In the genomic region with DNA sequence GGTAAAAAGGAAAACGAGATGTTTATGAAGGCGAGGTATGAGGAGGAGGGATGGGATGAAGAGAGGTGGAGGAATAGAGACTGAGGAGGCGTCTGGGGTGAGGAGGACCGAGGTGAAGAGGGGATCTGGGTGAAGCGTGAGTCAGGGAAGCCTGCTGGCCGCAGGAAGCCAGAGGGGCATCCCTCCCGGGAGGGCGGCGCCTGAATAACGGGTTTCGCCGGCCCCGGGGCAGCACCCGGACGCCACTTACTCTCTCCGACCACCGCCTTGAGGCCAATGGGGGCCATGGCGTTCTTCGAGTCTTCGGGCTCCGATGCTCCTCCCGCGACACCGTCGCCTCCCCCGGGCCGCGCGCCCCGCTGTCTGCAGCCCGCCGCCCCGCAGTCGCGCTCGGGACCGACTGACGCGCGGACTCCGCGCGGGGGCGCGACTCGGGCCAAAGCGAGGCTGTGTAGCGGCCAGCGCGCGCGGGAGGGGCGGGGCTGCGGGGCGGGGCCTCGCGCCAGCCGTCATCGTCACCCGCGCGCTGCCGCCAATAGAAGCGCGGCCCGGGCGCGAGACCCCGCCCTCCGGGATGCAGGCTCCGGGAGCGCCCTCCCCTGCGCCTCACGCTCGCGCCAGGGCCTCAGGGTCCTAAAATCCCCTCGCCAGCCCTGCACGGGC, we compare ENCODE assay signal across 8 mouse cellular contexts. TPM values are rescaled to one million over a fixed set of nuclear protein-coding genes. Genes with fewer than 3 reads are reported as not detected.
A peak's percentile ranks its signal among the peaks of the same experiment; 100 is the strongest.
DNase-seq lines count a peak whose midpoint lies in the region; ATAC-seq lines count a peak whose summit lies in the region.

Gene Stxbp1, minus strand, starts transcription at position 441 of the 663 bp plus-strand sequence.

- DNase-seq in 3T3-L1 (ENCODE audit: low read depth, low spot score), result peak; percentile 88
- peak; percentile 95 for DNase-seq in adrenal gland, postnatal 25 days
- DNase-seq in embryonic facial prominence, embryonic 11.5 days (ENCODE audit: low spot score), result peak; percentile 96
- peak; percentile 100 for DNase-seq in heart, adult 11 months
- DNase-seq in kidney, adult 11 months, result peak; percentile 85
- peak; percentile 82 to 90 for DNase-seq in spleen, adult 18-20 months

- peak; percentile 94 for ATAC-seq in embryonic facial prominence, embryonic 11.5 days (replicated peaks; ENCODE audit: insufficient number of reproducible peaks, low FRiP score, low TSS enrichment, low read depth)
- peak; percentile 95 for ATAC-seq in limb, embryonic 13.5 days (ENCODE audit: low FRiP score, low read depth)
- ATAC-seq in midbrain, embryonic 15.5 days (replicated peaks), result peak; percentile 94

- H3K4me3 ChIP-seq in embryonic facial prominence, embryonic 11.5 days (ENCODE audit: low read depth, low read length), result peak within 1 kb of the TSS; percentile 67
- peak within 1 kb of the TSS; percentile 75 for H3K4me3 ChIP-seq in limb, embryonic 13.5 days
- H3K4me3 ChIP-seq in midbrain, embryonic 15.5 days, result peak within 1 kb of the TSS; percentile 99

- no peaks in the 10 kb centered on the region for H3K27me3 ChIP-seq in embryonic facial prominence, embryonic 11.5 days (ENCODE audit: control insufficient read depth, insufficient read depth, low read length)
- H3K27me3 ChIP-seq in limb, embryonic 13.5 days, result peaks cover 11% of the 10 kb centered on the region
- peaks cover 6% of the 10 kb centered on the region; the same call in 1 of the 2 replicates for H3K27me3 ChIP-seq in midbrain, embryonic 15.5 days (replicated peaks)

- WGBS in embryonic facial prominence, embryonic 11.5 days, result 1% methylated on average over 60 of the region's 78 CpGs
- WGBS in limb, embryonic 13.5 days, result under 1% methylated on average over 77 of the region's 78 CpGs
- under 1% methylated on average over 76 of the region's 78 CpGs for WGBS in midbrain, embryonic 15.5 days

- H3K4me1 ChIP-seq in embryonic facial prominence, embryonic 11.5 days (ENCODE audit: control insufficient read depth, insufficient read depth, low read length), result no peaks in the 10 kb centered on the region
- peaks cover 9% of the 10 kb centered on the region; the same call in 1 of the 2 replicates for H3K4me1 ChIP-seq in limb, embryonic 13.5 days
- peaks cover 33% of the 10 kb centered on the region for H3K4me1 ChIP-seq in midbrain, embryonic 15.5 days

- 0 out of 2 replicates have a peak within 1 kb of the TSS, but pooled peaks have one; percentile 22 for H3K27ac ChIP-seq in embryonic facial prominence, embryonic 11.5 days (replicated peaks; ENCODE audit: low read depth, low read length)
- peak within 1 kb of the TSS; percentile 67; the same call in 1 of the 2 replicates for H3K27ac ChIP-seq in limb, embryonic 13.5 days
- H3K27ac ChIP-seq in midbrain, embryonic 15.5 days, result peak within 1 kb of the TSS; percentile 96

- H3K9ac ChIP-seq in embryonic facial prominence, embryonic 11.5 days (replicated peaks; ENCODE audit: low read length), result peak within 1 kb of the TSS; percentile 51
- H3K9ac ChIP-seq in limb, embryonic 13.5 days, result peak within 1 kb of the TSS; percentile 79
- peak within 1 kb of the TSS; percentile 98 for H3K9ac ChIP-seq in midbrain, embryonic 15.5 days

- H3K36me3 ChIP-seq in embryonic facial prominence, embryonic 11.5 days (replicated peaks; ENCODE audit: control insufficient read depth, insufficient read depth, low read depth, low read length), result no peaks in the 10 kb centered on the region
- H3K36me3 ChIP-seq in limb, embryonic 13.5 days, result 0 out of 2 replicates have a peak, but pooled peaks cover 2% of the 10 kb centered on the region
- no peaks in the 10 kb centered on the region for H3K36me3 ChIP-seq in midbrain, embryonic 15.5 days (replicated peaks)

- peak within 1 kb of the TSS; percentile 84 for H3K4me2 ChIP-seq in embryonic facial prominence, embryonic 11.5 days (ENCODE audit: low read depth, low read length)
- peak within 1 kb of the TSS; percentile 98 for H3K4me2 ChIP-seq in limb, embryonic 13.5 days (replicated peaks)
- peak within 1 kb of the TSS; percentile 70 for H3K4me2 ChIP-seq in midbrain, embryonic 15.5 days

- no peaks in the 10 kb centered on the region for H3K9me3 ChIP-seq in embryonic facial prominence, embryonic 11.5 days (replicated peaks; ENCODE audit: control insufficient read depth, low read length)
- no peaks in the 10 kb centered on the region for H3K9me3 ChIP-seq in limb, embryonic 13.5 days
- no peaks in the 10 kb centered on the region for H3K9me3 ChIP-seq in midbrain, embryonic 15.5 days

RNA-seq across cellular contexts. Expression of gene Stxbp1, which starts in this region (rescaled TPM):
- total RNA-seq in adrenal gland, postnatal 25 days (2021), result 15.6 and 22.2 TPM in 2 replicates
- polyA plus RNA-seq in embryonic facial prominence, embryonic 11.5 days (2014; fragmentation: Nextera tagmentation; extraction: Ambion mirVana), result 22.0 and 27.1 TPM in 2 replicates
- polyA plus RNA-seq in limb, embryonic 13.5 days (2015; fragmentation: Nextera tagmentation; extraction: Ambion mirVana), result 20.8 and 20.9 TPM in 2 replicates
- polyA plus RNA-seq in midbrain, embryonic 15.5 days (2015; fragmentation: Nextera tagmentation; extraction: Ambion mirVana), result 324 and 330 TPM in 2 replicates

Comparison
In these comparisons a context has a peak if more than half of its experiments do, and no peak if none do; other contexts are left out.
1. Peak in every context shown above with its lines: DNase-seq, ATAC-seq, H3K4me3 ChIP-seq and H3K27ac ChIP-seq.
2. RNA of gene Stxbp1 (polyA plus RNA-seq): 324 to 330 TPM in midbrain, embryonic 15.5 days; 22.0 to 27.1 TPM in embryonic facial prominence, embryonic 11.5 days and 20.8 to 20.9 TPM in limb, embryonic 13.5 days; every median in the first group is over 10 times any median in the second.
3. H3K27ac ChIP-seq: peak in every context shown above with its lines; median percentile 96 in midbrain, embryonic 15.5 days; 67 in limb, embryonic 13.5 days; 22 in embryonic facial prominence, embryonic 11.5 days.